Mouse (Mus musculus): ENCODE measurements around the gene Nat8. TPM values are rescaled to one million over a fixed set of nuclear protein-coding genes. Genes with fewer than 3 reads are reported as not detected.
"Not testable (repeated sequence)": the region's sequence is repeated elsewhere in the genome, so short reads cannot be mapped to it uniquely, and the experiment has no call there.

The Nat8 gene
- polyA plus RNA-seq, 1 experiment from 2014 or later = not detected

GRCm38 (mm10) chr6:85823382-85824090, 8.3 kb downstream of the Nat8 start:
- WGBS = 87% methylated on average over 1 of the region's 1 CpGs
- Histone ChIP-seq H3K9me3 (ENCODE audit: control insufficient read depth, low read length) (no peaks in the 10 kb centered on the region), H3K4me1 (ENCODE audit: control insufficient read depth, insufficient read depth, low read length) (no peaks in the 10 kb centered on the region), H3K9ac (replicated peaks; ENCODE audit: low read length) (no peak overlapping the region), H3K27ac (replicated peaks; ENCODE audit: low read depth, low read length) (no peak overlapping the region), H3K4me3 (replicated peaks; ENCODE audit: low read depth, low read length) (no peak overlapping the region), H3K4me2 (ENCODE audit: low read length) (no peak overlapping the region), H3K36me3 (ENCODE audit: control insufficient read depth, insufficient read depth, low read length) (no peaks in the 10 kb centered on the region), H3K27me3 (ENCODE audit: control insufficient read depth, insufficient read depth, low read length) (no peaks in the 10 kb centered on the region)
- DNase-seq (no peak), ATAC-seq (ENCODE audit: low FRiP score, low TSS enrichment) (no peak)

GRCm38 (mm10) chr6:85822286-85822685, 9.6 kb downstream of the Nat8 start:
- WGBS = 88% methylated on average over 4 of the region's 4 CpGs
- H3K4me1 ChIP-seq (ENCODE audit: control insufficient read depth, insufficient read depth, low read length) = no peaks in the 10 kb centered on the region
- no peak overlapping the region for H3K4me3 ChIP-seq (replicated peaks; ENCODE audit: low read depth, low read length)
- no peak overlapping the region for H3K9ac ChIP-seq (replicated peaks; ENCODE audit: low read length)
- no peaks in the 10 kb centered on the region for H3K9me3 ChIP-seq (ENCODE audit: control insufficient read depth, low read length)
- ATAC-seq (ENCODE audit: low FRiP score, low TSS enrichment) = no peak
- H3K36me3 ChIP-seq (ENCODE audit: control insufficient read depth, insufficient read depth, low read length) = no peaks in the 10 kb centered on the region
- DNase-seq = no peak
- no peaks in the 10 kb centered on the region for H3K27me3 ChIP-seq (ENCODE audit: control insufficient read depth, insufficient read depth, low read length)
- H3K4me2 ChIP-seq (ENCODE audit: low read length) = no peak overlapping the region
- H3K27ac ChIP-seq (replicated peaks; ENCODE audit: low read depth, low read length) = no peak overlapping the region

- WGBS = 84% methylated on average over 5 of the region's 5 CpGs
- DNase-seq = no peak
- Histone ChIP-seq H3K27me3 (ENCODE audit: control insufficient read depth, insufficient read depth, low read length) (no peaks in the 10 kb centered on the region), H3K9me3 (ENCODE audit: control insufficient read depth, low read length) (no peaks in the 10 kb centered on the region), H3K4me1 (ENCODE audit: control insufficient read depth, insufficient read depth, low read length) (no peaks in the 10 kb centered on the region), H3K9ac (replicated peaks; ENCODE audit: low read length) (no peak within 1 kb of the TSS), H3K4me2 (ENCODE audit: low read length) (no peak within 1 kb of the TSS), H3K36me3 (ENCODE audit: control insufficient read depth, insufficient read depth, low read length) (no peaks in the 10 kb centered on the region), H3K27ac (replicated peaks; ENCODE audit: low read depth, low read length) (no peak within 1 kb of the TSS), H3K4me3 (replicated peaks; ENCODE audit: low read depth, low read length) (no peak within 1 kb of the TSS)
- ATAC-seq (ENCODE audit: low FRiP score, low TSS enrichment) = no peak
Measured at GRCm38 (mm10) chr6:85820837-85821236, 11.0 kb downstream of the Nat8 start, which contains the start of the genes Nat8f6 and Nat8f5. Nat8f6 (minus strand) TSS chr6:85820954. Nat8f5 (minus strand) TSS chr6:85820972.

- no peak overlapping the region for H3K4me2 ChIP-seq (ENCODE audit: low read length)
- no peaks in the 10 kb centered on the region for H3K27me3 ChIP-seq (ENCODE audit: control insufficient read depth, insufficient read depth, low read length)
- H3K27ac ChIP-seq (replicated peaks; ENCODE audit: low read depth, low read length) = no peak overlapping the region
- H3K4me3 ChIP-seq (replicated peaks; ENCODE audit: low read depth, low read length) = no peak overlapping the region
- no peaks in the 10 kb centered on the region for H3K36me3 ChIP-seq (ENCODE audit: control insufficient read depth, insufficient read depth, low read length)
- H3K9me3 ChIP-seq (ENCODE audit: control insufficient read depth, low read length) = no peaks in the 10 kb centered on the region
- WGBS = 24% methylated on average over 1 of the region's 1 CpGs
- DNase-seq (no peak), ATAC-seq (ENCODE audit: low FRiP score, low TSS enrichment) (no peak)
- H3K4me1 ChIP-seq (ENCODE audit: control insufficient read depth, insufficient read depth, low read length) = no peaks in the 10 kb centered on the region
- no peak overlapping the region for H3K9ac ChIP-seq (replicated peaks; ENCODE audit: low read length)
Measured at GRCm38 (mm10) chr6:85818338-85818737, 13.5 kb downstream of the Nat8 start.

GRCm38 (mm10) chr6:85813339-85813738, 18.5 kb downstream of the Nat8 start:
- WGBS = 94% methylated on average over 2 of the region's 2 CpGs
- H3K4me3 ChIP-seq (replicated peaks; ENCODE audit: low read depth, low read length) = no peak overlapping the region
- ATAC-seq (ENCODE audit: low FRiP score, low TSS enrichment) (no peak), DNase-seq (no peak)
- no peak overlapping the region for H3K4me2 ChIP-seq (ENCODE audit: low read length)
- no peak overlapping the region for H3K9ac ChIP-seq (replicated peaks; ENCODE audit: low read length)
- no peaks in the 10 kb centered on the region for H3K27me3 ChIP-seq (ENCODE audit: control insufficient read depth, insufficient read depth, low read length)
- H3K27ac ChIP-seq (replicated peaks; ENCODE audit: low read depth, low read length) = no peak overlapping the region
- H3K36me3 ChIP-seq (ENCODE audit: control insufficient read depth, insufficient read depth, low read length) = no peaks in the 10 kb centered on the region
- H3K4me1 ChIP-seq (ENCODE audit: control insufficient read depth, insufficient read depth, low read length) = no peaks in the 10 kb centered on the region
- no peaks in the 10 kb centered on the region for H3K9me3 ChIP-seq (ENCODE audit: control insufficient read depth, low read length)

GRCm38 (mm10) chr6:85810942-85811537, 20.8 kb downstream of the Nat8 start:
- 79% methylated on average over 2 of the region's 3 CpGs for WGBS
- not testable (repeated sequence) for H3K9me3 ChIP-seq (ENCODE audit: control insufficient read depth, low read length); H3K4me2 ChIP-seq (ENCODE audit: low read length); DNase-seq; H3K4me3 ChIP-seq (replicated peaks; ENCODE audit: low read depth, low read length); H3K27me3 ChIP-seq (ENCODE audit: control insufficient read depth, insufficient read depth, low read length); H3K27ac ChIP-seq (replicated peaks; ENCODE audit: low read depth, low read length); ATAC-seq (ENCODE audit: low FRiP score, low TSS enrichment); H3K4me1 ChIP-seq (ENCODE audit: control insufficient read depth, insufficient read depth, low read length); H3K9ac ChIP-seq (replicated peaks; ENCODE audit: low read length); H3K36me3 ChIP-seq (ENCODE audit: control insufficient read depth, insufficient read depth, low read length)

- H3K4me1 ChIP-seq (ENCODE audit: control insufficient read depth, insufficient read depth, low read length) = not testable (repeated sequence)
Measured at GRCm38 (mm10) chr6:85810514-85810913, 21.4 kb downstream of the Nat8 start.

GRCm38 (mm10) chr6:85809784-85810183, 22.1 kb downstream of the Nat8 start:
- H3K27me3 ChIP-seq (ENCODE audit: control insufficient read depth, insufficient read depth, low read length); ATAC-seq (ENCODE audit: low FRiP score, low TSS enrichment); H3K4me3 ChIP-seq (replicated peaks; ENCODE audit: low read depth, low read length); H3K27ac ChIP-seq (replicated peaks; ENCODE audit: low read depth, low read length); H3K9me3 ChIP-seq (ENCODE audit: control insufficient read depth, low read length); H3K36me3 ChIP-seq (ENCODE audit: control insufficient read depth, insufficient read depth, low read length); H3K4me1 ChIP-seq (ENCODE audit: control insufficient read depth, insufficient read depth, low read length); H3K9ac ChIP-seq (replicated peaks; ENCODE audit: low read length); DNase-seq; H3K4me2 ChIP-seq (ENCODE audit: low read length): not testable (repeated sequence)
- WGBS = 81% methylated on average over 2 of the region's 3 CpGs

More at GRCm38 (mm10) chr6:85810514-85810913, 21.4 kb downstream of the Nat8 start:
- H3K4me3 ChIP-seq (replicated peaks; ENCODE audit: low read depth, low read length); H3K27ac ChIP-seq (replicated peaks; ENCODE audit: low read depth, low read length); H3K9ac ChIP-seq (replicated peaks; ENCODE audit: low read length); H3K36me3 ChIP-seq (ENCODE audit: control insufficient read depth, insufficient read depth, low read length); ATAC-seq (ENCODE audit: low FRiP score, low TSS enrichment); H3K4me2 ChIP-seq (ENCODE audit: low read length); H3K27me3 ChIP-seq (ENCODE audit: control insufficient read depth, insufficient read depth, low read length); DNase-seq; H3K9me3 ChIP-seq (ENCODE audit: control insufficient read depth, low read length): not testable (repeated sequence)
- WGBS = 96% methylated on average over 2 of the region's 3 CpGs

- H3K36me3 ChIP-seq (ENCODE audit: control insufficient read depth, insufficient read depth, low read length); H3K27me3 ChIP-seq (ENCODE audit: control insufficient read depth, insufficient read depth, low read length); H3K27ac ChIP-seq (replicated peaks; ENCODE audit: low read depth, low read length); H3K4me3 ChIP-seq (replicated peaks; ENCODE audit: low read depth, low read length); DNase-seq; H3K4me2 ChIP-seq (ENCODE audit: low read length); H3K4me1 ChIP-seq (ENCODE audit: control insufficient read depth, insufficient read depth, low read length); H3K9ac ChIP-seq (replicated peaks; ENCODE audit: low read length); ATAC-seq (ENCODE audit: low FRiP score, low TSS enrichment); H3K9me3 ChIP-seq (ENCODE audit: control insufficient read depth, low read length): not testable (repeated sequence)
- 79% methylated on average over 5 of the region's 5 CpGs for WGBS
Measured at GRCm38 (mm10) chr6:85803180-85803579, 28.7 kb downstream of the Nat8 start.

Measured in midbrain, embryonic 14.5 days (tissue).